Mouse (Mus musculus): ENCODE data around the gene Foxn3. TPM values are rescaled to one million over a fixed set of nuclear protein-coding genes. Genes with fewer than 3 reads are reported as not detected.

Foxn3 gene
- polyA plus RNA-seq, 1 experiment from 2014 or later = 66.4 TPM

- ATAC-seq = no peak
- Histone ChIP-seq H3K9me3 (replicated peaks; ENCODE audit: control insufficient read depth, low read length, poor library complexity, severe bottlenecking) (no peaks in the 10 kb centered on the region), H3K36me3 (ENCODE audit: control insufficient read depth, insufficient read depth, low read length) (no peaks in the 10 kb centered on the region), H3K27me3 (ENCODE audit: control insufficient read depth, insufficient read depth, low read depth, low read length) (no peaks in the 10 kb centered on the region), H3K9ac (ENCODE audit: low read depth, low read length) (no peak overlapping the region), H3K4me2 (ENCODE audit: low read length) (no peak overlapping the region), H3K4me3 (ENCODE audit: low read depth, low read length) (no peak overlapping the region), H3K4me1 (ENCODE audit: control insufficient read depth, insufficient read depth, low read length) (no peaks in the 10 kb centered on the region), H3K27ac (ENCODE audit: low read length) (no peak overlapping the region)
- 67% methylated on average over 8 of the region's 8 CpGs for WGBS
Observed at GRCm38 (mm10) chr12:99601392-99601791, 38.0 kb upstream of the Foxn3 start.

GRCm38 (mm10) chr12:99599606-99600005 lies 36.2 kb upstream of the Foxn3 start:
- no peak overlapping the region for H3K27ac ChIP-seq (ENCODE audit: low read length)
- no peaks in the 10 kb centered on the region for H3K27me3 ChIP-seq (ENCODE audit: control insufficient read depth, insufficient read depth, low read depth, low read length)
- 60% methylated on average over 7 of the region's 7 CpGs for WGBS

GRCm38 (mm10) chr12:99596397-99596796 lies 33.0 kb upstream of the Foxn3 start:
- H3K4me1 ChIP-seq (ENCODE audit: control insufficient read depth, insufficient read depth, low read length) = no peaks in the 10 kb centered on the region
- H3K9me3 ChIP-seq (replicated peaks; ENCODE audit: control insufficient read depth, low read length, poor library complexity, severe bottlenecking) = no peaks in the 10 kb centered on the region
- 93% methylated on average over 2 of the region's 2 CpGs for WGBS
- no peak overlapping the region for H3K4me2 ChIP-seq (ENCODE audit: low read length)
- no peaks in the 10 kb centered on the region for H3K36me3 ChIP-seq (ENCODE audit: control insufficient read depth, insufficient read depth, low read length)
- H3K4me3 ChIP-seq (ENCODE audit: low read depth, low read length) = no peak overlapping the region
- no peak for ATAC-seq
- no peak overlapping the region for H3K27ac ChIP-seq (ENCODE audit: low read length)
- no peak overlapping the region for H3K9ac ChIP-seq (ENCODE audit: low read depth, low read length)
- H3K27me3 ChIP-seq (ENCODE audit: control insufficient read depth, insufficient read depth, low read depth, low read length) = no peaks in the 10 kb centered on the region

More at GRCm38 (mm10) chr12:99599606-99600005, 36.2 kb upstream of the Foxn3 start:
- ATAC-seq = no peak
- Histone ChIP-seq H3K4me1 (ENCODE audit: control insufficient read depth, insufficient read depth, low read length) (no peaks in the 10 kb centered on the region), H3K9me3 (replicated peaks; ENCODE audit: control insufficient read depth, low read length, poor library complexity, severe bottlenecking) (no peaks in the 10 kb centered on the region), H3K36me3 (ENCODE audit: control insufficient read depth, insufficient read depth, low read length) (no peaks in the 10 kb centered on the region), H3K4me3 (ENCODE audit: low read depth, low read length) (no peak overlapping the region), H3K9ac (ENCODE audit: low read depth, low read length) (no peak overlapping the region), H3K4me2 (ENCODE audit: low read length) (no peak overlapping the region)

GRCm38 (mm10) chr12:99587338-99587737 lies 24.0 kb upstream of the Foxn3 start:
- no peak for ATAC-seq
- H3K9ac ChIP-seq (ENCODE audit: low read depth, low read length) = no peak overlapping the region
- H3K36me3 ChIP-seq (ENCODE audit: control insufficient read depth, insufficient read depth, low read length) = no peaks in the 10 kb centered on the region
- H3K4me1 ChIP-seq (ENCODE audit: control insufficient read depth, insufficient read depth, low read length) = no peaks in the 10 kb centered on the region
- no peaks in the 10 kb centered on the region for H3K27me3 ChIP-seq (ENCODE audit: control insufficient read depth, insufficient read depth, low read depth, low read length)
- H3K4me2 ChIP-seq (ENCODE audit: low read length) = no peak overlapping the region
- 82% methylated on average over 3 of the region's 3 CpGs for WGBS
- H3K9me3 ChIP-seq (replicated peaks; ENCODE audit: control insufficient read depth, low read length, poor library complexity, severe bottlenecking) = no peaks in the 10 kb centered on the region
- no peak overlapping the region for H3K27ac ChIP-seq (ENCODE audit: low read length)
- no peak overlapping the region for H3K4me3 ChIP-seq (ENCODE audit: low read depth, low read length)

- Histone ChIP-seq H3K4me1 (ENCODE audit: control insufficient read depth, insufficient read depth, low read length) (no peaks in the 10 kb centered on the region), H3K27ac (ENCODE audit: low read length) (no peak overlapping the region), H3K9me3 (replicated peaks; ENCODE audit: control insufficient read depth, low read length, poor library complexity, severe bottlenecking) (no peaks in the 10 kb centered on the region), H3K36me3 (ENCODE audit: control insufficient read depth, insufficient read depth, low read length) (no peaks in the 10 kb centered on the region), H3K27me3 (ENCODE audit: control insufficient read depth, insufficient read depth, low read depth, low read length) (no peaks in the 10 kb centered on the region), H3K4me2 (ENCODE audit: low read length) (no peak overlapping the region), H3K9ac (ENCODE audit: low read depth, low read length) (no peak overlapping the region), H3K4me3 (ENCODE audit: low read depth, low read length) (no peak overlapping the region)
- 80% methylated on average over 4 of the region's 4 CpGs for WGBS
- ATAC-seq = no peak
Observed at GRCm38 (mm10) chr12:99579989-99580388, 16.6 kb upstream of the Foxn3 start.

GRCm38 (mm10) chr12:99576682-99577081 lies 13.3 kb upstream of the Foxn3 start:
- no peaks in the 10 kb centered on the region for H3K36me3 ChIP-seq (ENCODE audit: control insufficient read depth, insufficient read depth, low read length)
- WGBS = 72% methylated on average over 6 of the region's 6 CpGs
- ATAC-seq = no peak

GRCm38 (mm10) chr12:99574299-99574698 lies 10.9 kb upstream of the Foxn3 start:
- WGBS = 31% methylated on average over 13 of the region's 13 CpGs
- H3K27me3 ChIP-seq (ENCODE audit: control insufficient read depth, insufficient read depth, low read depth, low read length) = no peaks in the 10 kb centered on the region; the same call in 1 of the 2 replicates
- H3K4me1 ChIP-seq (ENCODE audit: control insufficient read depth, insufficient read depth, low read length) = no peaks in the 10 kb centered on the region; the same call in 1 of the 2 replicates
- H3K9ac ChIP-seq (ENCODE audit: low read depth, low read length) = no peak overlapping the region
- no peak overlapping the region for H3K4me3 ChIP-seq (ENCODE audit: low read depth, low read length)
- peak overlapping the region; percentile 13; the same call in 1 of the 2 replicates for H3K4me2 ChIP-seq (ENCODE audit: low read length)
- H3K27ac ChIP-seq (ENCODE audit: low read length) = no peak overlapping the region
- ATAC-seq = no peak
- H3K9me3 ChIP-seq (replicated peaks; ENCODE audit: control insufficient read depth, low read length, poor library complexity, severe bottlenecking) = no peaks in the 10 kb centered on the region
- H3K36me3 ChIP-seq (ENCODE audit: control insufficient read depth, insufficient read depth, low read length) = no peaks in the 10 kb centered on the region

More at GRCm38 (mm10) chr12:99576682-99577081, 13.3 kb upstream of the Foxn3 start:
- Histone ChIP-seq H3K9ac (ENCODE audit: low read depth, low read length) (no peak overlapping the region), H3K4me3 (ENCODE audit: low read depth, low read length) (no peak overlapping the region), H3K27me3 (ENCODE audit: control insufficient read depth, insufficient read depth, low read depth, low read length) (no peaks in the 10 kb centered on the region), H3K4me1 (ENCODE audit: control insufficient read depth, insufficient read depth, low read length) (no peaks in the 10 kb centered on the region; the same call in 1 of the 2 replicates), H3K4me2 (ENCODE audit: low read length) (no peak overlapping the region), H3K27ac (ENCODE audit: low read length) (no peak overlapping the region), H3K9me3 (replicated peaks; ENCODE audit: control insufficient read depth, low read length, poor library complexity, severe bottlenecking) (no peaks in the 10 kb centered on the region)

GRCm38 (mm10) chr12:99573036-99573435 lies 9.7 kb upstream of the Foxn3 start:
- WGBS = 87% methylated on average over 6 of the region's 6 CpGs
- Histone ChIP-seq H3K9ac (ENCODE audit: low read depth, low read length) (no peak overlapping the region), H3K27me3 (ENCODE audit: control insufficient read depth, insufficient read depth, low read depth, low read length) (no peaks in the 10 kb centered on the region; the same call in 1 of the 2 replicates), H3K27ac (ENCODE audit: low read length) (no peak overlapping the region), H3K4me3 (ENCODE audit: low read depth, low read length) (no peak overlapping the region), H3K4me1 (ENCODE audit: control insufficient read depth, insufficient read depth, low read length) (no peaks in the 10 kb centered on the region; the same call in 1 of the 2 replicates), H3K4me2 (ENCODE audit: low read length) (no peak overlapping the region), H3K36me3 (ENCODE audit: control insufficient read depth, insufficient read depth, low read length) (no peaks in the 10 kb centered on the region), H3K9me3 (replicated peaks; ENCODE audit: control insufficient read depth, low read length, poor library complexity, severe bottlenecking) (no peaks in the 10 kb centered on the region)
- ATAC-seq = no peak

- Histone ChIP-seq H3K4me3 (ENCODE audit: low read depth, low read length) (no peak overlapping the region), H3K9me3 (replicated peaks; ENCODE audit: control insufficient read depth, low read length, poor library complexity, severe bottlenecking) (no peaks in the 10 kb centered on the region), H3K27me3 (ENCODE audit: control insufficient read depth, insufficient read depth, low read depth, low read length) (no peaks in the 10 kb centered on the region; the same call in 1 of the 2 replicates), H3K36me3 (ENCODE audit: control insufficient read depth, insufficient read depth, low read length) (no peaks in the 10 kb centered on the region), H3K4me1 (ENCODE audit: control insufficient read depth, insufficient read depth, low read length) (no peaks in the 10 kb centered on the region; the same call in 1 of the 2 replicates), H3K27ac (ENCODE audit: low read length) (no peak overlapping the region), H3K9ac (ENCODE audit: low read depth, low read length) (no peak overlapping the region), H3K4me2 (ENCODE audit: low read length) (no peak overlapping the region)
- 93% methylated on average over 8 of the region's 8 CpGs for WGBS
- ATAC-seq = no peak
Observed at GRCm38 (mm10) chr12:99571999-99572398, 8.6 kb upstream of the Foxn3 start.

All from midbrain, embryonic 16.5 days (tissue).